Mouse (Mus musculus): ENCODE data around the gene Lrrc20. TPM values are rescaled to one million over a fixed set of nuclear protein-coding genes. Genes with fewer than 3 reads are reported as not detected.

Gene Lrrc20
- polyA plus RNA-seq, 1 experiment from 2014 or later: 15.3 TPM

DNA sequence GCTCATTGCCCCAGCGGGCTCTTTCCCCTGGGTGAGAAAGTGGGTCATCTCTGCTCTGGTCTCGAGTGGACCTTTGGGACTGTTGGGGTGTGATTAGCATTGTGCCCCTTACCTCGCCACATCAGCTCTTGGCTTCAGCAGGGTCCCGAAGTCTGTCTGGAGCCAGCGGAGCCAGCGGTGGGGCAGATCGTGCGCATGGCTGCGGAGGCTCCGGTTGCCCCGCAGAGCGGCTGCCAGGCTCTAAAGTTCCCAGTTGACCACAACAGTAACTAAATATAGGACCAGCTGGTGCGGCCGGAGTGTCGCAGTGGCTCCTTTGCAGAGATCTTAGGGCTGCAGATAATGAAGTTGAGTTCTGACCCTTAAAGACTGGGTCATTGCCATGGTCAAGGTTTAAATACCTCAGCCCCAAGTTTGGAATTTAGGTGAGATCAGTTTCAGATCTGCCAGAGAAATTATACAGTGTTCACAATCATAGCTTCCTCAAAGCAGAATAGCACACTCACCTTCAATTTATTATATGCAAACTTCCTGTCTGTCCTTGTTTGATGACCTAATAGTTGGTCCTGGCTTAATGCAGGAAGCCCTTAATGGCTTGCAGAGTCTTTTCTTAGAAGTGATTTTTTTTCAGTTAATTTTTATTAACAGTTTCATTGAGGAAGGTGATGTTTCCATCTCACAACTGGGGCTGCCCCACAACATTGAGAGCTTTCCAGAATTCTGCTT, 1.0 kb downstream of the Lrrc20 start:
- H3K36me3 ChIP-seq: no peaks in the 10 kb centered on the region
- 4% methylated on average over 15 of the region's 15 CpGs for WGBS
- peaks cover 2% of the 10 kb centered on the region; the same call in 1 of the 2 replicates for H3K27me3 ChIP-seq
- peak overlapping the region; percentile 97 for H3K4me2 ChIP-seq
- H3K27ac ChIP-seq: 0 out of 2 replicates have a peak overlapping the region, but pooled peaks have one; percentile 90
- peaks cover 40% of the 10 kb centered on the region for H3K4me1 ChIP-seq (replicated peaks)
- ATAC-seq (ENCODE audit: low FRiP score): peak; percentile 22
- H3K4me3 ChIP-seq: peak overlapping the region; percentile 86
- no peaks in the 10 kb centered on the region for H3K9me3 ChIP-seq
- H3K9ac ChIP-seq: peak overlapping the region; percentile 88

DNA sequence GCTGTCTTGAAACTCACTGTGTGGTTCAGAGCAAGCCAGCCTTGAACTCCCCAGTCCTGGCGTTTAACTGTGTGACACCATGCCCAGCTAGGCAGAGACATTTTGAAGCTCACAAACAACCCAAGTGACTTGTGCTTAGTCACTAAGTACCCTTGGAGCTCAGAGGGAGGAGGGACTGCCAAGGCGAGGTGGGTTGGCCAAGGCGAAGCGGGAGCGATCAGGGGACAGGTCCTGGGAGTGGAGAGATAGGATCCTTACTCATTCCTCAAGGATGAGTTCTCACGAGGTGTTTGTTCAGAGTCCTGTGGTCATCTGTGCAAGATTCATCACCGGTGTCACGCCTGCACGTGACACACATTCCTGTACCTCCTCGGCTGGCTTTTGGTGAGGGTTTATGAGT, 3.9 kb downstream of the Lrrc20 start:
- Histone ChIP-seq H3K4me2 (no peak overlapping the region), H3K9ac (no peak overlapping the region), H3K27me3 (peaks cover 2% of the 10 kb centered on the region; the same call in 1 of the 2 replicates), H3K4me1 (replicated peaks) (peaks cover 31% of the 10 kb centered on the region), H3K27ac (no peak overlapping the region), H3K36me3 (no peaks in the 10 kb centered on the region), H3K4me3 (no peak overlapping the region), H3K9me3 (no peaks in the 10 kb centered on the region)
- ATAC-seq (ENCODE audit: low FRiP score): no peak
- 89% methylated on average over 10 of the region's 10 CpGs for WGBS

DNA sequence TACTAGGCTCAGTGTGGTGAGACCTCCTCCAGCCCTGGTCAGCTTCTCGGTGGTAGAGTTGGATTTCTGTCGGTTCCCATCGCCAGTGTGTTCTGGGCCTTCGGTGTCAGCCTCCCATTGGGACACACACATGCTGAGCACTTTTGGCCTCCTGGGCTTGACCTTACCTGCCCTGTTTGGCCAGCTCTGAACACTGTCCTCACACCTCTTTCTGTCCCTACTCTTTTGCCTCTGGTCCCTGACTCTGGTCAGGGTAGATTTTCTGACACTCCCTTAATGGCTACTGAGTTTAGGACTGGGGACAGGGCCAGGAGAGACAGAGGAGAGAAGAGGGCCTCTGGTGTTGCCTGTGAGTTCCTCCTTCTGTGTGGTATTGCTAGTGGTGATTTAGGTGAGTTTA, 4.3 kb downstream of the Lrrc20 start:
- H3K4me2 ChIP-seq: no peak overlapping the region
- no peak overlapping the region for H3K9ac ChIP-seq
- no peaks in the 10 kb centered on the region for H3K36me3 ChIP-seq
- WGBS: 91% methylated on average over 4 of the region's 4 CpGs
- peaks cover 26% of the 10 kb centered on the region for H3K4me1 ChIP-seq (replicated peaks)
- H3K9me3 ChIP-seq: no peaks in the 10 kb centered on the region
- H3K27ac ChIP-seq: no peak overlapping the region
- no peak overlapping the region for H3K4me3 ChIP-seq
- no peak for ATAC-seq (ENCODE audit: low FRiP score)
- peaks cover 2% of the 10 kb centered on the region; the same call in 1 of the 2 replicates for H3K27me3 ChIP-seq

DNA sequence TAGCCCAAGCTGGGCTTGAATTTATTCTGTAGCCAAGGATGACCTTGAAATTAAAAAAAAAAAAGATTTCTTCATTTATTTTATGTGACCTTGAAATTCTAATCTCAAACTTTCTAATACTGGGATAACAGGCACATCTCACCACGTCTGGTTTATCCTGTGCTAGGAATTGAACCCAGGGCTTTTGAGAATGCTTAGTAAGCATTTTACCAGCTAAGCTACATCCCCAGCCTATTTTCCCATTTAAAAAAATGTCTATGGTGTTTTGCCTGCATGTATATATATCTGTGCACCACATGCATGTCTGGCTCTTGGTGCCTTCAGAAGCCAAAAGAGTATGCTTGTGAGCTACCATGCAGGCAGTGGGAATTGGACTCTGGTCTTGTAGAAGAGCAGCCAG, 4.9 kb downstream of the Lrrc20 start:
- H3K4me2 ChIP-seq: no peak overlapping the region
- no peaks in the 10 kb centered on the region for H3K36me3 ChIP-seq
- no peak for ATAC-seq (ENCODE audit: low FRiP score)
- no peak overlapping the region for H3K27ac ChIP-seq
- no peak overlapping the region for H3K4me3 ChIP-seq
- no peak overlapping the region for H3K9ac ChIP-seq
- 80% methylated on average over 1 of the region's 1 CpGs for WGBS
- H3K9me3 ChIP-seq: no peaks in the 10 kb centered on the region
- peaks cover 2% of the 10 kb centered on the region; the same call in 1 of the 2 replicates for H3K27me3 ChIP-seq
- peaks cover 23% of the 10 kb centered on the region for H3K4me1 ChIP-seq (replicated peaks)

DNA sequence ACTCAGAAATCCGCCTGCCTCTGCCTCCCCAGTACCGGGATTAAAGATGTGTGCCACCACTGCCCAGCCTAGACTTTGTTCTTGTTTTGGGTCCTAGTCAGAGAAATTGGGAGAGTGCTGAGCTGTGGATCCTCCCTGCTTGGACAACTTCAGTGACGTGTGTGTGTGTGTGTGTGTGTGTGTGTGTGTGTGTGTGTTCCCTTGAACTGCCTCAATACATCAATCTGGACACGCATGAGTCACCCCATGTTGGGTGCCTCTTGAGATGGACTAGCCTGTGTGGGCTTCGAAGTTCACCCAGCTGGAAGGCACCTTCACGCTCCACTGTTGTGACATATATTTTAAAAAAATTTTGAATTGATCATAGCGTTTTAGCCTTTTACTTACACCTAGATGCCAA, 7.2 kb downstream of the Lrrc20 start:
- H3K4me1 ChIP-seq (replicated peaks): peaks cover 7% of the 10 kb centered on the region; the same call in 1 of the 2 replicates
- no peak overlapping the region for H3K9ac ChIP-seq
- no peak overlapping the region for H3K4me2 ChIP-seq
- no peaks in the 10 kb centered on the region for H3K27me3 ChIP-seq
- H3K9me3 ChIP-seq: no peaks in the 10 kb centered on the region
- H3K4me3 ChIP-seq: no peak overlapping the region
- no peak overlapping the region for H3K27ac ChIP-seq
- no peaks in the 10 kb centered on the region for H3K36me3 ChIP-seq
- no peak for ATAC-seq (ENCODE audit: low FRiP score)
- 86% methylated on average over 7 of the region's 7 CpGs for WGBS

DNA sequence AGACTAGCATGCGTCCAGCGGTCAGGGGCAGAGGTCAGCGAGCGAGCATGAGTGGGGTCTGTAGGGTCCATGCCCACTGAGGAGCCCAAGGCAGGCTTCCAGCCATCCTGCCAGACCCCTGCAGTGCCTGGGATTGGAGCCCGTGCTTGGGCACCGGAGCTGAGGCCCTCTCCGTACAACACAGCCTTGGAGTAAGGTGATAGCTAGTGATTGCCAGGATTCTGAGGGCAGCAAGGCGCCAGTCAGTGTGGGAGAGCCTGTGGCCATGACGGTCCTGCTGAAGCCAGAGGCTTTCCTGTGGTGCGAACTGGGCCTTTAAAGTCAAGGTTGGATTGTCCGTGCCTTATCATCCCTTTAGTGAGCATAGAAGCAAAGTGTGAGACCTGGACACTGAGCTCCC, 9.2 kb downstream of the Lrrc20 start:
- Histone ChIP-seq H3K27me3 (no peaks in the 10 kb centered on the region), H3K4me2 (no peak overlapping the region), H3K4me3 (no peak overlapping the region), H3K4me1 (replicated peaks) (no peaks in the 10 kb centered on the region), H3K9ac (no peak overlapping the region), H3K9me3 (no peaks in the 10 kb centered on the region), H3K36me3 (no peaks in the 10 kb centered on the region), H3K27ac (no peak overlapping the region)
- ATAC-seq (ENCODE audit: low FRiP score): no peak
- 87% methylated on average over 11 of the region's 11 CpGs for WGBS

DNA sequence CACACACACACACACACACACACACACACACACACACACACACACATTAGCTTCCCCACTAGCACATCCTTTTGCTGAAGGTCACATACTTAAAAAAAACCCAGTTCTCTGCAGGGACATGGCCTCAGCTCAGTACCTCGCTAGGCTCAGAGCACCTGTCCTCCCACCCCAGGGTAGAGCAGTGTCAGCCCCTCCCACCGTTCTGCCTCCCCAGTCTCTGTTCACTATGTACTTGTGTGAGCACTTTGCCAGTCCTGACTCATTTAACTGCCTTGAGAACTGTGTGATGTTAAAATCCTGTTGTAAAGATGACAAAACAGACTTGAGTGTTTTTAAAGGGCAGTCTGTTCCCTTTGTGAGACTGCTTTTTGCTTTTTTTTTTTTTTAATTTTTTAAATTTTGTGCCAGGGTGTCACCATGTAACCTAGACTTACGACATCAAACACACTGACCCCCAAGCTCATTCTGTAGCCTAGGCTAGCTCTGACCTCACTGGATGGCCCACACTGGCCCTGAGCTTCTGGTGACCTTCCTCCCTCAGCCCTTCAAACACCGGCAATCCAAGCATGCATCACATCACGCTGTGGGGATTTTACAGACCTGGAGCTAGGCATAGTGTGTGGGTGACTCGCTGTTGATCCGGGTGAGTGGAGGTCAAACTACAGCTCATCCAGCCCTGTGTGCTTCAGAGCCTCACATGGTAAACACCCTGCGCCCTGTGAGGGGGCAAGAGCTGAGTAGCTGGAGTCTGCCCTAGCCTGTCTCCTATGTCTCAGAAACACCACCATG, 11.1 kb downstream of the Lrrc20 start:
- Histone ChIP-seq H3K4me3 (no peak overlapping the region), H3K9ac (no peak overlapping the region), H3K36me3 (no peaks in the 10 kb centered on the region), H3K4me1 (replicated peaks) (no peaks in the 10 kb centered on the region), H3K4me2 (no peak overlapping the region), H3K27me3 (no peaks in the 10 kb centered on the region), H3K9me3 (no peaks in the 10 kb centered on the region), H3K27ac (no peak overlapping the region)
- WGBS: 87% methylated on average over 8 of the region's 8 CpGs
- no peak for ATAC-seq (ENCODE audit: low FRiP score)

DNA sequence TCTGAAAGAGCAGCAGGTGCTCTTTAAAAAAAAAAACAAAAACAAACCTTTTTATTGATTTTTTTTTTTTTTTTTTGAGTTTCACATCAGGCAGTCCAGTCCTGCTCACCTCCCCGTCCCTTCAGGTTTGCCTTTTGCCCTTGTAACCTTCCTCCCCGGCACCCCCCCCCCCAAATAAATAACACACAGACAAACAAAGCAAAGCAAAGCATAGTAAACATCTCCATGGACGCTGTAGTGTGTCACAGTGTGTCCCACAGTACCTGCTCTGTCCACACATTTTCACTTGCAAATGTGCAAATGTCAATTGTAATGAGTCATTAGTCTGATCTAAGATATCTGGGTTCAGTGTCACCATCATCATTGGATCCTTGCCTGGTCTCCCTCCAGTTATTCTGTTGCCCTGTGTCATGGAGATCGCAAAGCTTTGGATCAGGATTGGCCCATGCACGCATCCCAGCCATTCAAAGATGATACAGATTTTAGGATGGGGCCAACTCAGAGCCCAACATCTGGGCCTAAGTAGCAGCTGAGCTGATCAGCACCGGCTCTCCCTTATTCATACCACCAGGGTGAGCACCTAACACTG, 13.0 kb downstream of the Lrrc20 start:
- WGBS: 82% methylated on average over 6 of the region's 6 CpGs
- no peak for ATAC-seq (ENCODE audit: low FRiP score)
- Histone ChIP-seq H3K4me2 (no peak overlapping the region), H3K27ac (no peak overlapping the region), H3K9ac (no peak overlapping the region), H3K27me3 (no peaks in the 10 kb centered on the region), H3K4me1 (replicated peaks) (no peaks in the 10 kb centered on the region), H3K4me3 (no peak overlapping the region), H3K9me3 (no peaks in the 10 kb centered on the region), H3K36me3 (no peaks in the 10 kb centered on the region)

DNA sequence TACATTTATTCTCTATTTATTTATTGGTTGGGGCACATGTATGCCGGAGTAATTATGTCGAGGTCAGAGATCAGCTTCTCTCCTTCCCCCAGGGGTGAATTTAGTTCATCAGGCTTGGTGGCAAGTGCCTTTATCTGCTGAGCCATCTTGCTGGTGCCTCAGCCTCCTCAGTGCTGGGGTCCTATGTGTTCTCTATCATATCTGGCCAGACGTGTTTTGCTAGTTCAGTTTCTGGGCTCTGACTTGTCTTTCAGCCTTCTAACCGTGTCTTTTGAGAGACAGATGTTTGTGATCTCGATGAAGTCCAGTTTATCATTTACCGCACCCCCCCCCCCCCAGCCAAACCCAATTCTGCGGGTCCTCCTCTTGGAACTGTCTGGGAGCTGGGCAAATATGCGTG, 16.0 kb downstream of the Lrrc20 start:
- no peak for ATAC-seq (ENCODE audit: low FRiP score)
- H3K4me1 ChIP-seq (replicated peaks): peaks cover 15% of the 10 kb centered on the region
- no peaks in the 10 kb centered on the region for H3K36me3 ChIP-seq
- H3K4me3 ChIP-seq: no peak overlapping the region
- H3K27me3 ChIP-seq: no peaks in the 10 kb centered on the region
- no peak overlapping the region for H3K4me2 ChIP-seq
- H3K27ac ChIP-seq: no peak overlapping the region
- no peak overlapping the region for H3K9ac ChIP-seq
- 53% methylated on average over 8 of the region's 8 CpGs for WGBS
- no peaks in the 10 kb centered on the region for H3K9me3 ChIP-seq

DNA sequence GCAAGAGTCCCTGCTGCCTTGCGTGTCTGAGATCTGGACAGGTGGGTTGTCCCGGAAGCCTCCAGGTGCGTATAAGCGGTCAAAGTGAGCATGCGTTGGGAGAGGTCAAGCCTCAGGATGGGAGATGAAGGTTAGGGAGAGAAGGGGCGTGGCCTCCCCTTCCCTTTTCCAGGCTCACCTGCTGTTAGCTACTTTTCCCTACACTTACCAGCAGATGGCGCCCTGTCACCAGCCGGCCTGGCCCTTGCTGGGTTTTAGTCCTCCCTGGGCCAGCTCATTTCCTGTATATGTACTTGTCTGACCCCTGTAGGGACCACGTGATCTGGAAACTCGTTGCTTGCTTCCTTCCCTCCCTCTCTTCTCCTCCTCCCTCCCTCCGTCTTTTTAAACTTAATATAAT, 16.4 kb downstream of the Lrrc20 start:
- ATAC-seq (ENCODE audit: low FRiP score): 0 out of 2 replicates have a peak, but pooled peaks have one; percentile 50

DNA sequence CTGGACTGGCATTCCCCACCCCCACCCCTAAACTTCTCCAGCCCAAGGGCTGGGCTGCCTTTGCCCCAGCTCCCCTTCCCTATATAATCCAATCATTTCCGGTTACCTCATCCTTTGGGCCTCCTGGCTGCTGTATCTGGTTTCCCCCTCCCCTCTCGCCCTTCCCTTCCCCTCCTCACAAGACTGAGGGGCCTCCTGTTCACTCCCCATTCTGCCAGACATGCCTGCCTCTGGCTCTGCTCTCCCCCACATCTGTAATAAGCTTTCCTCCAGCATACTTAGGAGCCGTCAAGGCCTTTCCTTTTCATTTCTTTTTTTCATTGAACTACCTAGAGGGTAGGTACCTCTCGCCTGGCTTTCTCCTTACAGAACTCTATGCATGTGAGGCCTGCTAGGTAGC, 19.9 kb downstream of the Lrrc20 start:
- Histone ChIP-seq H3K4me2 (no peak overlapping the region), H3K27ac (peak overlapping the region; percentile 46), H3K27me3 (no peaks in the 10 kb centered on the region), H3K9me3 (no peaks in the 10 kb centered on the region), H3K9ac (peak overlapping the region; percentile 35; the same call in 1 of the 2 replicates), H3K4me3 (no peak overlapping the region), H3K4me1 (replicated peaks) (peaks cover 17% of the 10 kb centered on the region), H3K36me3 (no peaks in the 10 kb centered on the region)
- no peak for ATAC-seq (ENCODE audit: low FRiP score)
- 64% methylated on average over 4 of the region's 4 CpGs for WGBS

More for the DNA sequence above, 16.4 kb downstream of the Lrrc20 start:
- 10% methylated on average over 11 of the region's 11 CpGs for WGBS
- H3K9me3 ChIP-seq: no peaks in the 10 kb centered on the region
- no peaks in the 10 kb centered on the region for H3K27me3 ChIP-seq
- no peak overlapping the region for H3K4me2 ChIP-seq
- no peak overlapping the region for H3K9ac ChIP-seq
- no peak overlapping the region for H3K4me3 ChIP-seq
- H3K36me3 ChIP-seq: no peaks in the 10 kb centered on the region
- peaks cover 15% of the 10 kb centered on the region for H3K4me1 ChIP-seq (replicated peaks)
- H3K27ac ChIP-seq: no peak overlapping the region

DNA sequence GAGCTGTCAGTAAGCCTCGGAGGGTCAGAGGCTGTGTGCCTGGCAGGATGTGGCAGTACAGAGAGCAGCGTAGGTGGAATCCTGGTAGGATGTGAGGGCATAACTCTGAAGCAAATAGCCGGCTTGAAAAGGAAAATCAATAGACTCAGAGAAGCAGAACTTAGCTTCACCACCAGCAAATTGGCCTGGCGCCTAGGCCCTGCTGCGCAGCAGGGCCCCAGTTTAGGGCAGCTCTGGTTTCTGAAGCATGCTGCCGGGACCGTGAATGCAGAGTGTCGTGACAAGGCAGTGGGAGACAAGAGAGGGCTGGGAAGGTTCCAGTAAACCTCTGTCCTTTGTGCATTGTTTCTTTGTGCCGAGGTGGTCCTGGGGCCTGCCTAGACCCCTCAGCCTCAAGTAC, 20.6 kb downstream of the Lrrc20 start:
- 38% methylated on average over 9 of the region's 9 CpGs for WGBS
- Histone ChIP-seq H3K4me2 (no peak overlapping the region), H3K36me3 (no peaks in the 10 kb centered on the region), H3K9me3 (no peaks in the 10 kb centered on the region), H3K27ac (peak overlapping the region; percentile 46; the same call in 1 of the 2 replicates), H3K4me1 (replicated peaks) (peaks cover 17% of the 10 kb centered on the region), H3K9ac (peak overlapping the region; percentile 35; the same call in 1 of the 2 replicates), H3K27me3 (no peaks in the 10 kb centered on the region), H3K4me3 (no peak overlapping the region)
- no peak for ATAC-seq (ENCODE audit: low FRiP score)

Measured in hindbrain, embryonic 13.5 days (tissue).